Mouse (Mus musculus) cerebellum, adult 2 months (tissue): ENCODE measurements around the gene Aph1b. TPM values are rescaled to one million over a fixed set of nuclear protein-coding genes. Genes with fewer than 3 reads are reported as not detected.
"Not testable (repeated sequence)": the region's sequence is repeated elsewhere in the genome, so short reads cannot be mapped to it uniquely, and the experiment has no call there.

Source experiments
- DNase-seq, 2 experiments: peaks; one replicate each; pipeline ENCODE4 v3.0.0; 2021
- H3K27ac ChIP-seq: fragments of 200-500 bp; 2 replicates; pipeline ENCODE4 v1.5.1; 2012; ENCODE audit warnings: low read length, control low read depth, inconsistent platforms; ENCODE audit not compliant: insufficient read depth
- H3K27me3 ChIP-seq: fragments of 200-500 bp; 2 replicates; pipeline ENCODE4 v1.6.1; 2012; ENCODE audit warnings: inconsistent platforms, mild to moderate bottlenecking, low read length, moderate library complexity; ENCODE audit not compliant: control insufficient read depth, insufficient read depth
- H3K4me1 ChIP-seq: fragments of 200-500 bp; 2 replicates; pipeline ENCODE4 v1.6.1; 2011; ENCODE audit warnings: low read length; ENCODE audit not compliant: control insufficient read depth, insufficient read depth
- H3K4me3 ChIP-seq: fragments of 200-500 bp; replicated peaks from 2 replicates; pipeline ENCODE3; 2011; ENCODE audit warnings: mild to moderate bottlenecking, low read depth, low read length, control low read depth; ENCODE audit not compliant: insufficient read depth
- CTCF ChIP-seq: fragments of 200-500 bp; IDR thresholded peaks from 2 replicates; pipeline ENCODE4 v1.5.1; 2011; ENCODE audit warnings: low read depth, mild to moderate bottlenecking, control low read depth, low read length, moderate library complexity, borderline replicate concordance; ENCODE audit not compliant: insufficient read depth
- POLR2A ChIP-seq: fragments of 200-500 bp; IDR thresholded peaks from 2 replicates; pipeline ENCODE4 v1.6.1; 2011; ENCODE audit warnings: low read length, control low read depth, borderline replicate concordance; ENCODE audit not compliant: insufficient read depth
- WGBS: fragments of 180-500 bp; shearing (Covaris S2); methylation state at CpG from one replicate; pipeline ENCODE4 v1.1.7; 2018; 5-methylcytosine and 5-hydroxymethylcytosine counted together
- polyA plus RNA-seq: library from polyadenylated mRNA; depleted of rRNA; stranded (reverse); fragments of >200 nt; gene quantifications from 2 replicates; pipeline ENCODE4 v1.2.3, GENCODE M21; 2012

The Aph1b gene
- polyA plus RNA-seq, 1 experiment, result 16.0 TPM

- WGBS, result 16% methylated on average over 2 of the region's 2 CpGs
- no peak overlapping the region for H3K4me3 ChIP-seq
- no peak overlapping the region for H3K27ac ChIP-seq
- no peaks in the 10 kb centered on the region for H3K27me3 ChIP-seq
- TF ChIP-seq CTCF (no peak), POLR2A (no peak)
- no peak for DNase-seq
- no peaks in the 10 kb centered on the region for H3K4me1 ChIP-seq
These were observed 18.1 kb upstream of the Aph1b start for GRCm38 (mm10) chr9:66813392-66813791.

DNA sequence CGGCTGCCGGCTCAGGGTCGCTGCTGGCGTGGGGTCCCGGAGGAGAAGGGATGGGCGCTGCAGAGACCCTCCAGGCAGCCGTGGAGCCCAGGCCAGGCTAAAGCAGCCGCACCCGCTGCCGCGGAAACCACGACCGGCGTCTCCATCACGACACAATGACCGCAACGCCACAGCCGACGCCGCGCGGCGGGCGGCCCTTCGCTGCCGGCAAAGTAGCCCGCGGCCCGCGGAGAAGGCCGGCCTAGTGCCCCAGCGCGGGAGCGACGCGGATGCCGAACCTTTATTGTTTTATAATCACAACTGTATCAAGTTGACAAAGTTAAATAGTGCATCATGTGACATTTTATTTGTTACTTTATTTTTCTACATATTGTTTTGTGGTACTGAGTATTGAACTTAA lies 10.7 kb upstream of the Aph1b start:
- 13% methylated on average over 34 of the region's 37 CpGs for WGBS
- H3K4me3 ChIP-seq, DNase-seq: not testable (repeated sequence)

GRCm38 (mm10) chr9:66801947-66802346 lies 6.7 kb upstream of the Aph1b start:
- TF ChIP-seq POLR2A (no peak), CTCF (no peak)
- WGBS, result 68% methylated on average over 12 of the region's 12 CpGs
- no peak overlapping the region for H3K27ac ChIP-seq

More for the DNA sequence above, 10.7 kb upstream of the Aph1b start:
- H3K27ac ChIP-seq, H3K4me1 ChIP-seq, H3K27me3 ChIP-seq: not testable (repeated sequence)

GRCm38 (mm10) chr9:66796739-66797138 lies 1.4 kb upstream of the Aph1b start, which contains the start of gene Gm10647:
Gene Gm10647 (plus strand): TSS chr9:66797039.
- H3K4me1 ChIP-seq, result peaks cover 3% of the 10 kb centered on the region; the same call in 1 of the 2 replicates
- 78% methylated on average over 5 of the region's 5 CpGs for WGBS
- DNase-seq, result no peak
- H3K27ac ChIP-seq, result no peak within 1 kb of the TSS
- TF ChIP-seq CTCF, result no peak
- no peak for TF ChIP-seq POLR2A
- H3K27me3 ChIP-seq, result no peaks in the 10 kb centered on the region
- peak within 1 kb of the TSS; percentile 88 for H3K4me3 ChIP-seq

More at GRCm38 (mm10) chr9:66801947-66802346, 6.7 kb upstream of the Aph1b start:
- Histone ChIP-seq H3K4me3 (no peak overlapping the region), H3K4me1 (no peaks in the 10 kb centered on the region), H3K27me3 (no peaks in the 10 kb centered on the region; the same call in 1 of the 2 replicates)
- DNase-seq, result no peak

DNA sequence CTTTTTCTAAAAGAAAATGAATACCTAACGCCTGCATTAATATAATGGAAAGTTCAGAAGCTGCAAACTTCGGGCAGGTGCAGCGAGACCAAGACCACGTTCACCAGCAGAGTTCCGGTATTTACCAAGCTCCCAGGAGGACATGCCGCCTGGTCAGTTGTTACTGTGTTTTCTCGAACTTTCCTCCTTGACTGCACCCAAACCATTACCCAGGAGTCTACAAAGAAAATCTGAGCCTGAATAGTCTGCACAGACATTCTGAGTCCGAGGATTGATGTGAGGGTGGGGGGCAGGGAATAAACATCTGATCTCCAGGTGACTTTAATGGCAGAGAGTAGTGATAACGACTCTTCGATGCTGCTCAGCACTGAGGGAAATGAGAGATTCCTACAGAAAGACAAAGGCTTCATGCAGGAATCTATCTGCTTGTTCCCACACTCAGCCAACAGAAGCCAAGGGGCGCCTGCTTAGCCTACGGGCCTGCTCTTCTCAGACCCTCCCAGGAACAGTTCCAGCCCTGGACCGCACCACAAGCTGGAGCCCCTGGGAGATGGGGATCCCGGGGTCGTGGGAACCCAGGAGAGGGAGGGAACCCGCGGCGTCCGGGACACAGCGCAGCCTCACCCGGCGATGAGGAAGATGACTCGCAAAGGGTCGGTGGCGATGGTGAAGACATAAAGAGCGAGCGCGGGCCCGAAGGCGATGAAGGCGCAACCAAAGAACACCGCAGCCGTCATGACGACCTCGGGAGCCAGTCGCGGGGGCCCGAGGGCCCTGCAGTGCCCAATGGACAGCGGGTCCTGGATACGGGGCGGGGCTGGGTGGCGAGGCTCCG lies 444 bp downstream of the Aph1b start:
- no peaks in the 10 kb centered on the region for H3K27me3 ChIP-seq
- no peak for DNase-seq
- peaks cover 3% of the 10 kb centered on the region; the same call in 1 of the 2 replicates for H3K4me1 ChIP-seq
- peak overlapping the region; percentile 16 for H3K27ac ChIP-seq
- peak overlapping the region; percentile 88 for H3K4me3 ChIP-seq
- TF ChIP-seq POLR2A, result peak; percentile 62
- TF ChIP-seq CTCF, result no peak
- WGBS, result 1% methylated on average over 43 of the region's 43 CpGs

GRCm38 (mm10) chr9:66787821-66788220 lies 7.5 kb downstream of the Aph1b start:
- 4% methylated on average over 2 of the region's 2 CpGs for WGBS
- H3K4me1 ChIP-seq, result peaks cover 3% of the 10 kb centered on the region; the same call in 1 of the 2 replicates
- no peaks in the 10 kb centered on the region for H3K27me3 ChIP-seq
- no peak overlapping the region for H3K4me3 ChIP-seq
- DNase-seq, result peak in 1 of 2 experiments; percentile 54
- TF ChIP-seq POLR2A (no peak), CTCF (peak; percentile 28; the same call in 1 of the 2 replicates)
- no peak overlapping the region for H3K27ac ChIP-seq

- 60% methylated on average over 1 of the region's 3 CpGs for WGBS
- not testable (repeated sequence) for H3K4me1 ChIP-seq, H3K27me3 ChIP-seq, H3K4me3 ChIP-seq, DNase-seq, H3K27ac ChIP-seq
These were observed 10.7 kb downstream of the Aph1b start for GRCm38 (mm10) chr9:66784552-66784951.

GRCm38 (mm10) chr9:66770701-66771100 lies 24.6 kb downstream of the Aph1b start:
- no peaks in the 10 kb centered on the region for H3K27me3 ChIP-seq
- H3K27ac ChIP-seq, result no peak overlapping the region
- no peaks in the 10 kb centered on the region for H3K4me1 ChIP-seq
- no peak overlapping the region for H3K4me3 ChIP-seq
- TF ChIP-seq POLR2A (no peak), CTCF (no peak)
- DNase-seq, result no peak
